Mouse (Mus musculus) spleen, postnatal 4 days (tissue): ENCODE measurements around the gene Slc44a5.
A peak's percentile ranks its signal among the peaks of the same experiment; 100 is the strongest.
"Not testable (repeated sequence)": the region's sequence is repeated elsewhere in the genome, so short reads cannot be mapped to it uniquely, and the experiment has no call there.

Experiments
- DNase-seq, 2 experiments: peaks; one replicate each; pipeline ENCODE4 v3.0.0; 2022; ENCODE audit warnings: low spot score in 2 of 2

The Slc44a5 gene

DNA sequence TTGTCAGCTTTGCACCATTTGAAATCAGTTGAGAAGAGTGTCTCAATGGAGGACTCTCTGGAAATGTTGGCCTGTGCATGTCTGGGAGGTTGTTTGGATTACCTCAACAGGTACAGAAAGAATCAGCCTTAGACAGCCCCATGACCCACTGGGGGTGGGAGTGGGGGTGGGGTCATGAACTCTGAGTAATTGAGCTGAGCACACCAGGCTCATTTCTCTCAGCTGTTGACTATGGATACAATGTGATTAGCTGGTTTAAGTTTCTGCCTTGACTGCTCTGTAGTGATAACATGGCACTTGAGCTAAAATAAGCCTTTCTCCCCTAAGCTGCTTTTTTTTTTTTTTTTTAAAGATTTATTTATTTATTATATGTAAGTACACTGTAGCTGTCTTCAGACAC is 242.5 kb downstream of the Slc44a5 start:
- DNase-seq: no peak

GRCm38 (mm10) chr3:154222141-154222591 is 248.9 kb downstream of the Slc44a5 start:
- DNase-seq: no peak

GRCm38 (mm10) chr3:154222688-154223087 is 249.5 kb downstream of the Slc44a5 start:
- DNase-seq: no peak

DNA sequence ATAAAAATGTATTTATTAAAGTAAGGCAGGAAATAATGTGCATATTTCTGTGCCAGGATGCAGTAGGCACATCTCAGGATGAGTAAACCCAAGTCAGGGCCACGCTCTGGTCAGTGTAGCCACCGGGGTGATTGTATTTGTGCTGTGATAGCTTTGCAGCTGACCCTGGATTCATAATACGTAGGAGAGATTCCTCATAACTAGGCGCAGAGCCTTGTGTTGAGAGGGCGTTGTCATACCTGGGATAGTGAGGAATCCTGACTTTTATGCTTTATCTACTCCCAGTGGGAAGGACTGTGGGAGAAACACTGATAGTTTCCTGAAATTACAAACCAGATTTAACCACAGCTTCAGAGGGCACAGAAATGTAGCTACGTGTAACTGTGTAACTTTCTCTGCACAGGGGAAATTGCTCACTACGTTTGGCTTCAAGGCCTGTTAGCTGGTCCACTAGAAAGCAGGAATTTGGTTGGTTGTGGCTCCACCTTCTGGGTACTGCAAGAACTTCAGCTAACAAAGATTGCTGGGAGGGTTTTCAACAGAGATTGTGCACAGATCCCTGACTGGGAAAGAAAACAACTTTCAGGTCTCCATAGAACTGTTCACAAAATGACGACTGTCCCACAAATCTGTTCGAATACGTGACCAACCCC is 253.0 kb downstream of the Slc44a5 start:
- DNase-seq: peak; percentile 16 to 62

DNA sequence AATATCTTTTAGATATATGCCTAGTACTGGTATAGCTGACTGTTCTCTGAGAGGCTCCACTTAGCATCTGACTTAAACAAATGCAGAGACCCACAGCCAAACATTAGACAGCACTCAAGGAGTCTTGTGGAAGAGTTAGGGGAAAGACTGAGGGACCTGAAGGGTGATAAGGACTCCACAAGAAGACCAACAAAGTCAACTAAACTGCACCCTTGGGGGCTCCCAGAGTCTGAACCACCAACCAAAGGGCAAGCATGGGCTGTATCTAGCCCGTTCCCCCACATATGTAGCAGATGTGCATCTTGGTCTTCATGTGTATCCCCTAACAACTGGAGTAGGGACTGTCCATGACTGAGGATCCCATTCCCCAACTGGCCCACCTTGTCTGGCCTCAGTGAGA is 271.7 kb downstream of the Slc44a5 start:
- DNase-seq: no peak

DNA sequence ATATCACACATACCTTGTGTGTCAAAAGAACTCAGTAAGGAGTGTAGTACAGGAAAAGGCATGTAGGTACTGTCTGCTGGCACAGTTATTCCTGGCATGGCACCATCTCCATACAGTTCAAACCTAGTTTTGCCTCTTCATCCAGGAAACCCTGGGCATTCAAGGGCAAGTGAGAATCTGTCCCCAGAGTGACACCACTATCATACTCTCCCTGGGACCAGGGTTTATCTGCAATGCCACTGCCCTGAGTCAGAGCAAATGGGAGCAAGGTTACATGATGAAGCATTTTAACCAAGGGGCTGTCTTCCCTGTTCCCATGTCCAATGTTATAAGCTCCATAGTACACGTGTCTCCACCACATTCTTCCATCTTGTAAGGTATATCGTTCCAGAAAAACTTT is 278.2 kb downstream of the Slc44a5 start:
- no peak for DNase-seq

DNA sequence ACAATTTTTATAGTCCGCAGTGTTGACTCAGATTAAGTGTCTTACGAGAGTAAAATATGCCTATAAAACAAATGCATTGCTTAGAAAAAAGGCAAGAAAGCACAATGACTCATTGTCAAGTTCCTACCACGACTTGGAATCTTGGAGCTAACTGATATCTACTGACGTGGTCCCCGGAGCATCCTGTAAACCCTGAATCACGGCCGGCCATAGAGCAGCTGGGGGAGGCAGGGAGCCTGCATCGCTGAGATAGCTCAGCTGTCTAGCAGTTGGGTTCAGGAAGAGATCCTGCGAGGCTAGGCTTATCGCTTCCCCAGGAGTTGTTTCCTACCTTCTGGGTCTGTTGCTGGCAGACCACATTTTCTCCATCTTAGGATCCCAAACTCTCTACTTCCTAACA is 279.0 kb downstream of the Slc44a5 start:
- DNase-seq: no peak

- not testable (repeated sequence) for DNase-seq
Observed at GRCm38 (mm10) chr3:154254187-154254586, 281.0 kb downstream of the Slc44a5 start.

- DNase-seq: no peak
Observed at GRCm38 (mm10) chr3:154257312-154257711, 284.1 kb downstream of the Slc44a5 start.

DNA sequence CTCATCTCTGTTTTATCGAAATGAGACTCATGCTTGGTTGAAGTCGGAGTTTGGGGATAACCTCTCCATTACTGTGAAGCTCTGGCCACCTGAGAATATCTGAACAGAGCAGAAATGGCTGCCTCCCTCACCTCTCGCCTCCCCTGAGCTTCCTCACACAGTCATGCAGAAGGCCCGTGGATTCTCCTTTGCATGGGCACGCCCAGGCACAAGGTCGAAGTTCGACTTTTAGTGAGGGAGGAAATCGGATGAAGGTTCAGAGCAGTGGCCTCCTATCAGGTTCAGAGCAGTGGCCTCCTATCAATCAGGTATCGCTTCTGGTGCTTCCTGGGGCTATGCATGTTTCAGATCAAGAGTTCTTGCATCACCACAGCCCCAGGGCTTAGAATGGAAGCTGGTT is 295.1 kb downstream of the Slc44a5 start:
- DNase-seq: no peak

GRCm38 (mm10) chr3:154269757-154270366 is 296.6 kb downstream of the Slc44a5 start:
- DNase-seq: peak; percentile 43 to 77

- no peak for DNase-seq
Observed at GRCm38 (mm10) chr3:154274681-154275080, 301.4 kb downstream of the Slc44a5 start.

DNA sequence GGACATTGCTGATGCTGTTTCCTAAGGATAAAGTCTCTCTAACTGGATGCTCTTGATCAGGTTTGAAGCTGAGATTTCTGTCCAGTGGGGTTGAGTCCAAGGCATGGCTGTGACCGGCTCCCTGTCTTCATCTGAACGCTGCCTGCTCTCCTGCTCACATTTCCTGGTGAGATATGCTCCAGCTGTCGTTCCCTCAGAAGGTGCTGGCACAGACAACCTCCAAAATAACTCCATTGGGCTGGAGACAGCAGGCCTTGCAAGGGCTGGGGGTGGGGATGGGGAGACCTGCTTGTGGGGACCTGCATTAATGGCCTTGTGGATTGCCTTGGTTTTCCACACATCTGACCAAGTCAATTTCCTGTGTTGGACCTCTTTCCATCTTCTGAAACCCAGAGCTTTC is 311.0 kb downstream of the Slc44a5 start:
- DNase-seq: no peak

GRCm38 (mm10) chr3:154285351-154285750 is 312.1 kb downstream of the Slc44a5 start:
- no peak for DNase-seq

- no peak for DNase-seq
Observed at GRCm38 (mm10) chr3:154287217-154287616, 314.0 kb downstream of the Slc44a5 start.

DNA sequence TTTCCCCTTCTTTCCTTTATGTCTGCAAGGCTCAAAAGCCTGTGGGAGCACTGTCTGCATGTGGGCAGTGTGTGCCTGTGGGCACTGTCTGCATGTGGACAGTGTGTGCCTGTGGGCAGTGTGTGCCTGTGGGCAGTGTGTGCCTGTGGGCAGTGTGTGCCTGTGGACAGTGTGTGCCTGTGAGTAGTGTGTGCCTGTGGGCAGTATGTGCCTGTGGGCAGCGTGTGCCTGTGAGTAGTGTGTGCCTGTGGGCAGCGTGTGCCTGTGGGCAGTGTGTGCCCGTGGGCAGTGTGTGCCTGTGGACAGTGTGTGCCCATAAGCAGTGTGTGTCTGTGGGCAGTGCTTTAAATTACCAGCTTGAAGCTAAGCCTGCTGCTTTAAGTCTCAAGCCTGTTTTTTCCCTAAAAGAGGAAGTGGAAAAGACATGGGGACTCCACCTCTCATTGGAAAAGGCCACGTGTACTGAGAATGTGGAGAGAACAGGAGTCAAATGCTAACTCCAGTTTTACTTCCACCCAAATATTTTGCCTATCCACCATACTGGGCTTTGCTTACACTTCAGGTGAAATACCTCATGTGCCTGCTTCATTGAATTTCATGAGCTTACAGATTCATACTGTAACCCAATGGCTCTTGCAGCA is 315.3 kb downstream of the Slc44a5 start:
- no peak for DNase-seq

GRCm38 (mm10) chr3:154290351-154290750 is 317.1 kb downstream of the Slc44a5 start:
- no peak for DNase-seq

DNA sequence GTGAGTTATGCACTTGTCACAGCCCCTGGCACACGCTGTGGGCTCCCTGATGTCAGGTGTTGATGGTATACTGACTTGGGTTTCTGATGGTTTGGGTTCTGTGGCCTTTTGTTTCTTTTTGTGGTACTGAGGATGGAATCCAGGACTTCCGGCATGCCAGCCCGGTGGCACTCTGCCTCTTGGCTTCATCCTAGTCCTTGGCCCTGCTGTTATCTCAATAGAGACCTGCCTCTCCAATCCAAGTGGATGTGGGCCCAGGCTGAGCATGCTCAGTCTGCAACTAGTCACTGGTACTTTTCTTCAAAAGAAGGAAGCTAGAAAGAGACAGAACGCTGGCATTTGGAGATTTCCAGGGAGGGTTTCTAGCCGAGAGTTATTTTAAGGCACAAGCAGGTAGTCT is 318.9 kb downstream of the Slc44a5 start:
- DNase-seq: no peak

- no peak for DNase-seq
Observed at GRCm38 (mm10) chr3:154293839-154294490, 320.7 kb downstream of the Slc44a5 start.

GRCm38 (mm10) chr3:154294924-154295834 is 321.9 kb downstream of the Slc44a5 start:
- DNase-seq: no peak

DNA sequence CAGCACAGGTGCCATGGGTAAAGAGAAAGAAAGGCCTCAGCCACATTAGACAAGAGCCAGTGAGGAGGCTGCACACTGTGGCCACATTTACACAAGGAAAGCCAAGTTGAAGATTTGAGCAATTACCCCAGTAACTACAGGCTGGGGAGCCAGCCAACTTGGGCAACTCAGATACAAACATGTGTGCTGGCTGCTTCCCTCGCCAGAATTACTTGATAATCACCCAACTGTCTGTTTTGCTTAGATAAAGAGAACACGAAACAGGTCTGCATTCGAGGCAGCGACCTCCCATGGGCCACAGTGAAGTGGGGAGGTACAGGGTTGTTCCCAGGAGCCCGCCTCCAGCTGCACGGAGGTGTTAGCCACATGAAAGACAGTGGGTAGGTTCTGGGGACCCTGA is 324.3 kb downstream of the Slc44a5 start:
- DNase-seq: no peak

- no peak for DNase-seq
Observed at GRCm38 (mm10) chr3:154298490-154298889, 325.3 kb downstream of the Slc44a5 start.
